Mouse (Mus musculus) megakaryocyte, embryonic 14.5 days (primary cell): Measurements from ENCODE around the gene Cfap43. TPM values are rescaled to one million over a fixed set of nuclear protein-coding genes. Genes with fewer than 3 reads are reported as not detected.
A peak's percentile ranks its signal among the peaks of the same experiment; 100 is the strongest.
"Not testable (repeated sequence)": the region's sequence is repeated elsewhere in the genome, so short reads cannot be mapped to it uniquely, and the experiment has no call there.

Experiments
- H3K27me3 ChIP-seq: replicated peaks from 2 replicates; pipeline ENCODE3; 2012; ENCODE audit warnings: inconsistent platforms
- H3K36me3 ChIP-seq: replicated peaks from 2 replicates; pipeline ENCODE3; 2012; ENCODE audit warnings: low read length, inconsistent platforms, mixed read lengths
- H3K4me1 ChIP-seq: 2 replicates; pipeline ENCODE4 v1.6.1; 2012; ENCODE audit warnings: inconsistent platforms
- H3K4me3 ChIP-seq: replicated peaks from 2 replicates; pipeline ENCODE3; 2012; ENCODE audit warnings: moderate library complexity, mild to moderate bottlenecking, inconsistent platforms
- H3K9me3 ChIP-seq: 2 replicates; pipeline ENCODE4 v1.6.1; 2012; ENCODE audit warnings: inconsistent platforms
- FLI1 ChIP-seq: IDR thresholded peaks from 2 replicates; pipeline ENCODE4 v1.6.1; 2012; ENCODE audit warnings: low read length, inconsistent platforms, mixed read lengths
- GATA1 ChIP-seq: IDR thresholded peaks from 3 replicates; pipeline ENCODE4 v1.6.1; 2012; ENCODE audit warnings: mixed read lengths, low read length, inconsistent platforms, borderline replicate concordance
- polyA plus RNA-seq: library from polyadenylated mRNA; stranded (reverse); fragments of >175 nt; gene quantifications from 2 replicates; pipeline ENCODE4 v1.2.3, GENCODE M21; 2012; ENCODE audit warnings: low replicate concordance; ENCODE audit not compliant: insufficient read depth

Gene Cfap43
- polyA plus RNA-seq, 1 experiment, result not detected

DNA sequence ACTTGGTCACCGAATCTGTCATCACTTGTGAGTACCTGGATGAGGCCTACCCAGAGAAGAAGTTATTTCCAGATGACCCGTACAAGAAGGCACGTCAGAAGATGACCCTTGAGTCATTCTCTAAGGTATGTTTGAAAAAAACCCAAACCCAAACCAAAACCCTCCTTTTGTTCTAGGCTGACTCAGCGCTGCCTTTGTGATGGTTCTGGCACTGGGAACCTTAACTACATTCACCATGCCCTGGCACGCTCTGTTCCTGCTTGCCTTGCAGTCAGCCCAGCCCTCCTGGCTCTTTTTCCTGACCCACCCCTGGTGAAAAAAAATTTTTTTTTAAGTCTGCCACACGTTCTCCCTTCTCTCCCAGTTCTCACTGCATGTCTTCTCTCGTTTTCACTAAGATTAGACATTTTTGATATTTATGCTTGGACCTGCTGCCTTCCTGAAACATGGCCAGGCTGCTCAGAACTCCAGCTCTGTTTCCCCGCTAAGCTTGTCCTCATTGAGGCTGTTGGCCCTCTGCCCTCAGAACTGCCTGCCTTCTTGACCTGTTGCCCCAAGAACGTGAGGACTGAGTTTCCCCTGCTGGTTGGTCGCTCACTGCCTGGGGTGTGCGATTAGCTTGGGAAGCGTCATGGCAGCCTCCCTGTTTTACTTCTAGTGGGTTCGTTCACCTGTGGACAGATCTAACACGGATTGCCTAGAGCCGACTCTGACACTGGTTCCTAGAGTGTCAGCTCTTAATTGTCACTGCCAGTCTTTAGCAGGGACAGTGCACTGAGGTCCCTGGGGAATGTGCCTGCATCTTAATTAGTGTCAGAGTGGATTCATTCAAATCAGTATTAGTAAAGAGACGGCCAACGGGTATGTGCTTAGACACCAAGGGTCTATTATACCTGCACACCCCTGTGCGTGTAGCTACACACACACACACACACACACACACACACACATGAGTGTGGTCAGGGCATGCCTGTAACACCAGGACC is 60.8 kb downstream of the Cfap43 start:
- Histone ChIP-seq H3K27me3 (no peaks in the 10 kb centered on the region), H3K4me1 (peaks cover 28% of the 10 kb centered on the region), H3K9me3 (no peaks in the 10 kb centered on the region), H3K4me3 (no peak overlapping the region), H3K36me3 (peaks cover 57% of the 10 kb centered on the region)
- TF ChIP-seq FLI1 (no peak), GATA1 (no peak)

GRCm38 (mm10) chr19:47854796-47855783 is 64.0 kb downstream of the Cfap43 start, which contains the start of gene Gsto1:
TSS of gene Gsto1 (plus strand) at chr19:47854970.
- no peaks in the 10 kb centered on the region for H3K27me3 ChIP-seq
- H3K36me3 ChIP-seq, result peaks cover 32% of the 10 kb centered on the region
- peaks cover 6% of the 10 kb centered on the region for H3K9me3 ChIP-seq
- peaks cover 50% of the 10 kb centered on the region for H3K4me1 ChIP-seq
- H3K4me3 ChIP-seq, result peak within 1 kb of the TSS; percentile 97
- no peak for TF ChIP-seq FLI1

DNA sequence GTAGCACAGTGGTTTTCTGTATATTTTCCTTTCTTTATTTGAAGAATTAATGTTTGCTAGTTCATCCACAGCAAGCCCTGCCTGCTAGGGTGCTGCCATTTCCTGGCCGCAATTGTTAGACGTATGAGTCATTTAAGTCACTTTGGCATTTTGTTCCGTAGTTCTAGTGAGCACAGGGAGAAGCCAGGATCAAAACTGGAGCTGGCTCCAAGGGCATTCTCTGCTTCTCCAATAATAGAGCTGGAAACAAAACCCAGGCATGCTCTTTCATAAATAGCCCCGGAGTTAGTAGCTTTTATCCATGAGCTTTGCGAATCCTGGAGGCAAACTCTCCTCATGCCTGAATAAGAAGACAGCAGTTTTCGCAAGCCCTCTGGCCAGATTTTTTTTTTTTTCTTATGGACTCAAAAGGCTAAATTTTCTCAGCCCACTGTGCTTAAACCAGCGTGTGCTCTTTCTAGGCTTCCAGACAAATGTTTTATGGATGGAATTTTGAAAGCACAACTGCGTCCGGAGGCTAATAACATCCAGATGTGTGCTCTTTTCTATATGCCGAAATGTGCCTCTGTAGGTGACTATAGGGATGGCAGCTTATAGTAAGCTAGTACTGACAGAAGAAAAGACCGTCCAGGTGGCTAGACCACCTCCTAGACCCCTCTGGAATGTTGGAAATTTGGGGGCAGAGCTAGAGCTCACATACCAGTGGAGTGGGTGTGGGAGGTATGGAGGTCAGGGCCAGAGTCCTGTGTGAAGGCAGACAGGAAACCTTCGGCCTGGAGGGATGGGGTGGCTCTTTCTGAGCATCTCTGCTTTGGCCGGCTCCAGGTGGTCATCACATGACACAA is 64.9 kb downstream of the Cfap43 start:
- Histone ChIP-seq H3K4me1 (peaks cover 50% of the 10 kb centered on the region), H3K4me3 (peak overlapping the region; percentile 97), H3K27me3 (no peaks in the 10 kb centered on the region), H3K9me3 (peaks cover 11% of the 10 kb centered on the region), H3K36me3 (peaks cover 23% of the 10 kb centered on the region)
- TF ChIP-seq GATA1 (no peak), FLI1 (no peak)

GRCm38 (mm10) chr19:47853053-47853452 is 66.0 kb downstream of the Cfap43 start:
- Histone ChIP-seq H3K9me3 (peaks cover 11% of the 10 kb centered on the region), H3K4me1 (peaks cover 50% of the 10 kb centered on the region)
- no peak for TF ChIP-seq FLI1
- TF ChIP-seq GATA1, result no peak

GRCm38 (mm10) chr19:47852131-47852530 is 67.0 kb downstream of the Cfap43 start:
- H3K27me3 ChIP-seq, H3K36me3 ChIP-seq, H3K4me3 ChIP-seq: not testable (repeated sequence)
- peaks cover 11% of the 10 kb centered on the region for H3K9me3 ChIP-seq
- peaks cover 50% of the 10 kb centered on the region for H3K4me1 ChIP-seq

More at GRCm38 (mm10) chr19:47853053-47853452, 66.0 kb downstream of the Cfap43 start:
- no peak overlapping the region for H3K4me3 ChIP-seq
- no peaks in the 10 kb centered on the region for H3K27me3 ChIP-seq
- peaks cover 11% of the 10 kb centered on the region for H3K36me3 ChIP-seq

DNA sequence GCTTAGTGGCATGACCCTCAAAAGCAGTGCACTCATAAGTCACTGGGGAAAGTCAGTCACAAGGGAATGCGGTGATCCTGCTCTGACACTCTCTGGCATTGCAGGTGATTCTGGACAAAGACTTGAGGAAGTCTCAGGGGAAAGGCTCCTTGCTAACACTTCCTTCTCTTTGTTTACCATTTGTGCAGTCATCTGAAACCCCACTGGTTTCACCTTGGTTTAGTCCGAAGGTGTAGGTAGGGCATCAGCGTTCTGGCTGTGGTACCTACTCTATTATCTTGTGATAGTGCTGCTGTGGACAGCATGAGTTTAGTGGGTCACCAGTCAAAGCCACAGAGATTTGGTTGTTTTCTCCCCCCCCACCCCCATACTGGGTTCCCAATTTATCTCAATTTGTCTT is 69.4 kb downstream of the Cfap43 start:
- Histone ChIP-seq H3K4me1 (peaks cover 35% of the 10 kb centered on the region), H3K27me3 (no peaks in the 10 kb centered on the region), H3K9me3 (peaks cover 11% of the 10 kb centered on the region), H3K36me3 (no peaks in the 10 kb centered on the region), H3K4me3 (no peak overlapping the region)
- TF ChIP-seq GATA1, result no peak
- TF ChIP-seq FLI1, result no peak

- Histone ChIP-seq H3K4me1 (peaks cover 13% of the 10 kb centered on the region), H3K27me3 (peaks cover 31% of the 10 kb centered on the region)
- H3K36me3 ChIP-seq, H3K4me3 ChIP-seq, H3K9me3 ChIP-seq: not testable (repeated sequence)
Observed at GRCm38 (mm10) chr19:47841234-47841633, 77.9 kb downstream of the Cfap43 start.

DNA sequence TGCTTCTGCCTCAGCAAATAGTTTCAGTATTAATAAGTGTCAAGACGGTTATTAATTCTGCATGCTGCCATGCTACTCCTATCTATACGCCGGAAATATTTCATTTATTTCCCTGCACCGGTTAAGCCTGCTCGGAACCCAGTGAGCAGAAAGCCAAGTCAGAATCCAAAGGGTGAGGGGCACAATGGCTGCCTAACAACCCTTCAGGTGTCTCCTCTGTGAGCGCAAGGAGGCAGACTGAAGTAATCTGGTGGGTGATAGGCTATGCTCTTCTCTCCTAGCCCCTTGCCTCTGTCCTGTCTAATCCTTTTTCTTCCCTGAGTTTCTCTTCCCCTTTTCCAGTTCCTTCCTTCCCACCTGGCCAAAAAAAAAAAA is 81.6 kb downstream of the Cfap43 start:
- peaks cover 4% of the 10 kb centered on the region for H3K9me3 ChIP-seq
- H3K4me1 ChIP-seq, result peaks cover 13% of the 10 kb centered on the region
- H3K4me3 ChIP-seq, result peak overlapping the region; percentile 92
- peaks cover 33% of the 10 kb centered on the region for H3K27me3 ChIP-seq
- no peaks in the 10 kb centered on the region for H3K36me3 ChIP-seq
- TF ChIP-seq GATA1, result no peak
- TF ChIP-seq FLI1, result no peak
